Mouse (Mus musculus) limb, embryonic 14.5 days (tissue): ENCODE results near the gene Csf3. TPM values are rescaled to one million over a fixed set of nuclear protein-coding genes. Genes with fewer than 3 reads are reported as not detected.
A peak's percentile ranks its signal among the peaks of the same experiment; 100 is the strongest.

Experiments
- ATAC-seq: fragments of 200-750 bp; cut with Nextera tagmentation; 2 replicates; pipeline ENCODE4 v1.8.0; 2017; ENCODE audit warnings: low read depth, moderate number of reproducible peaks, moderate TSS enrichment; ENCODE audit not compliant: low FRiP score
- DNase-seq: peaks from one replicate; pipeline ENCODE4 v3.0.0-alpha.2; 2015; ENCODE audit warnings: low spot score
- H3K27ac ChIP-seq: fragments of 300-500 bp; sonication (generic); replicated peaks from 2 replicates; pipeline ENCODE4 v1.5.1; 2014; ENCODE audit warnings: low read depth, mild to moderate bottlenecking, low read length, moderate library complexity, mixed read lengths
- H3K27me3 ChIP-seq: fragments of 300-500 bp; sonication (generic); 2 replicates; pipeline ENCODE4 v1.6.1; 2014; ENCODE audit warnings: low read length, mixed read lengths; ENCODE audit not compliant: control insufficient read depth, insufficient read depth
- H3K36me3 ChIP-seq: fragments of 300-500 bp; sonication (generic); 2 replicates; pipeline ENCODE4 v1.6.1; 2014; ENCODE audit warnings: mild to moderate bottlenecking, low read length, moderate library complexity, mixed read lengths; ENCODE audit not compliant: control insufficient read depth, insufficient read depth
- H3K4me1 ChIP-seq: fragments of 300-500 bp; sonication (generic); 2 replicates; pipeline ENCODE4 v1.6.1; 2014; ENCODE audit warnings: antibody characterized with exemption, low read length, mixed read lengths; ENCODE audit not compliant: control insufficient read depth, insufficient read depth
- H3K4me2 ChIP-seq: fragments of 300-500 bp; sonication (generic); replicated peaks from 2 replicates; pipeline ENCODE4 v1.6.1; 2014; ENCODE audit warnings: low read depth, mild to moderate bottlenecking, low read length, moderate library complexity; ENCODE audit not compliant: severe bottlenecking
- H3K4me3 ChIP-seq: fragments of 300-500 bp; sonication (generic); replicated peaks from 2 replicates; pipeline ENCODE4 v1.5.1; 2014; ENCODE audit warnings: low read length
- H3K9ac ChIP-seq: fragments of 300-500 bp; sonication (generic); 2 replicates; pipeline ENCODE4 v1.6.1; 2014; ENCODE audit warnings: mild to moderate bottlenecking, low read depth, low read length, moderate library complexity; ENCODE audit not compliant: severe bottlenecking
- H3K9me3 ChIP-seq: fragments of 300-500 bp; sonication (generic); 2 replicates; pipeline ENCODE4 v1.6.1; 2016; ENCODE audit warnings: low read length; ENCODE audit not compliant: control insufficient read depth
- POLR2A ChIP-seq: fragments of 200-500 bp; IDR thresholded peaks from 2 replicates; pipeline ENCODE4 v1.8.0; 2012; ENCODE audit warnings: inconsistent platforms, mild to moderate bottlenecking, moderate library complexity, borderline replicate concordance; ENCODE audit not compliant: insufficient read depth, insufficient read length; ENCODE audit errors: extremely low read depth
- WGBS: fragments of 180-500 bp; shearing (Covaris S2); extraction: QIAGEN DNeasy Blood & Tissue Kit; methylation state at CpG from one replicate; pipeline ENCODE4 v1.1.7; 2014; 5-methylcytosine and 5-hydroxymethylcytosine counted together
- polyA plus RNA-seq, 2 experiments: library from polyadenylated mRNA; depleted of rRNA in 1 of 2; stranded (reverse) in 1 of 2; unstranded in 1 of 2; fragments of >200 nt; fragmentation: Nextera tagmentation in 1 of 2; extraction: Ambion mirVana in 1 of 2; gene quantifications; 2 replicates each; pipeline versions ENCODE4 v1.2.1 to v1.2.3; 2012 to 2014

Gene Csf3
- polyA plus RNA-seq, 2 experiments: 0.11 TPM; not detected in 1

DNA sequence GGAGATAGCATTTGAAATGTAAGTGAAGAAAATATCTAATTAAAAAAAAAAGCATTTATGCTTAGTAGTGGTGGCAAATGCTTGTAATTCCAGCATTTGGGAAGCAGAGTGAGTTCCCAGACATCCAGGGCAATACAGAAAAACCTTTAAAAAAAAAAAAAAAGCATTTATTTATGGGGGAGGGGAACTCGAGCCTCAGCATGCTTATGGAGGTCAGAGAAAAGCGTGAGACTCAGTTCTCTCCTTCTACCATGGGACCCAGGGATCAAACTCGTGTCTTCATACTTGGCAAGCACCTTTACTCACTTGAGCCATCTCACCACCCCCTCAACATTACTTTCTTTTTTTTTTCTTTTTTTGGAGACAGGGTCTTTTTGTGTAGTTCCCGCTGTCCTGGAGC, 19.9 kb upstream of the Csf3 start:
- H3K36me3 ChIP-seq: peaks cover 10% of the 10 kb centered on the region
- TF ChIP-seq POLR2A: no peak
- H3K9ac ChIP-seq: no peak overlapping the region
- ATAC-seq (no peak), DNase-seq (no peak)
- H3K9me3 ChIP-seq: no peaks in the 10 kb centered on the region
- no peak overlapping the region for H3K4me3 ChIP-seq
- WGBS: 87% methylated on average over 4 of the region's 4 CpGs
- no peak overlapping the region for H3K27ac ChIP-seq
- no peaks in the 10 kb centered on the region for H3K27me3 ChIP-seq
- 0 out of 2 replicates have a peak overlapping the region, but pooled peaks have one; percentile 48 for H3K4me2 ChIP-seq
- peaks cover 8% of the 10 kb centered on the region for H3K4me1 ChIP-seq

DNA sequence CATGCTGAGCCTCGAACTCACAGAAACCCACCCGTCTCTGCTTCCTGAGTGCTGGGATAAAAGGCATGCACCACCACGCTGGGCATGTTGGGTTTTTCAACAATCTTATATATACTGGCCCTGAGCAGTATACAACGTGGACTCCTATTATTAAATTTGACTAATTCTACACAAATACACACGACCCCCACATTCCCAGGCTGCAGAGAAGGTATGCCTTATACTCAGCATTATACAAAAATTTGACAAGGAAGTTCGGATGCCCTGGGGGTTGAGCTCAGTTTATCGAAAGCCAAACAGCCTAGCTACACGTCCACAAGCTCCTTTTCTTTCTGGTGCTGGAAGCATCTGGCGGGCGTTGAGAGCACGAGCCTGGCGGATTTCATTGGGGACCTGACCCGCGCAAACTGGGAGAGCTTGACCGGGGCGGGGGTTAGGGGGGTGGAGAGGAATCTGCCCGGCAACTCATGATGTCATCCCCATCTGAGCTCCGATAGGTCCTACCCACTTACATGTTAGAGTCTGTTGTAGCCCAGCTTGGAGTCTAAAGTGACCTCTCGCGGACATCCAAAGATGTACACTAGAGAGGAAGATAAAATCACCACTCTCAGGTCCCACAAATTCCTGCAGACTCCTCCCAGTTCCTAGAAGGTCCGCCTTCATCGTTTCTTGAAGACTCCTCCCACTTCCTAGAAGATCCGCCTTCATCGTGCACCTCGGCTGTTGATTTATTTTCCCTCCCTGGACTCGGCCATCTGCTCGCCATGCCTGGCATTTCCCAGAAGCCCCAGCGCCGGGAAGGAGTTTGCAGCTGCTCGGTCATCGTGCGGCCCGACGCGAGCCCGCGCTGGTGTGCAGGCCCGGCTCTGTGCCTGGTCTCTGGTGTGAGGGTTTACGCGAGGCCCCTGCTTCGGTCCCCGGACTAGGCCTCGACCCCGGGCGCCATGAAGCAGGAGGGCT, 19.0 kb upstream of the Csf3 start, which contains the start of gene Psmd3:
Psmd3 (plus strand) TSS at position 769 of the 960 bp plus-strand sequence.
- TF ChIP-seq POLR2A: peak; percentile 93; the same call in 1 of the 2 replicates

DNA sequence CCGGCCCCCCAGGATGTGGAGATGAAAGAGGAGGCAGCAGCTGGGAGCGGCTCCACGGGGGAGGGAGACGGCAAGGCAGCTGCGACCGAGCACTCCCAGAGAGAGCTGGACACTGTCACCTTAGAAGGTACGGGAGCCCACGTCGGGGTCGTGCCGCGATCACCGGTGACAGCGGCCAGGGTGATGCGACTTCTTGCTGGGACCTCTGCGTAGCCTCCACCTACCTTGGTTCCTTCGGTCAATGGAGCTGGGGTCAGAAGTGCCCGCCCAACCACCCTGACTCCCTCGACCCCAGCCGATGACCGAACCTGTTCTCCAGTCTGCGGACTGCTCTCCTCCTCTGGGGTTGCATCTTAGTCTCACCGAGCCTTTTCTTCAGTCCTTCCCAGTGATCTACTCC, 18.3 kb upstream of the Csf3 start:
- WGBS: 0% methylated on average over 18 of the region's 23 CpGs
- TF ChIP-seq POLR2A: no peak
- ATAC-seq: no peak

More for the DNA sequence above, 19.0 kb upstream of the Csf3 start, which contains the start of gene Psmd3:
- Histone ChIP-seq H3K36me3 (peaks cover 19% of the 10 kb centered on the region), H3K9me3 (no peaks in the 10 kb centered on the region), H3K4me3 (peak within 1 kb of the TSS; percentile 100), H3K4me1 (peaks cover 8% of the 10 kb centered on the region), H3K4me2 (peak within 1 kb of the TSS; percentile 73), H3K9ac (peak within 1 kb of the TSS; percentile 97), H3K27me3 (no peaks in the 10 kb centered on the region), H3K27ac (peak within 1 kb of the TSS; percentile 58)
- ATAC-seq (peak; percentile 97), DNase-seq (peak; percentile 97)
- WGBS: 7% methylated on average over 45 of the region's 45 CpGs

DNA sequence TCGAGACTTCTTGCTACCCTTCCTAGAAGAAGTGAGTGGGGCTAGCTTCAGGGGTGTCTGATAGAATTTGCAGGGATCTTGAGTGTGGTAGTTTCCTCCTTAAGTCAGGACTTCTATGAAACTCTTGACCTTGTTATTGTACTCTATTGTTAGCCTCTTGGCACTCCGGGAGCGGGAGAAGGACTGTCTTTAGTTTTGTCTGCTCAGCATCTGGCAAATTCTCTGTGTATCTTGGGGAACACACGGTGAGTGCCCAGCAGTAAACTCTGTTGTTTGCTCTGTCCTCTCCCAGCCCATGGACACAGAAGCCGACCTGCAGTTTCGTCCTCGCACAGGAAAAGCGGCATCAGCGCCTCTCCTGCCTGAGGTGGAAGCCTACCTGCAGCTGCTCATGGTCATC, 15.4 kb upstream of the Csf3 start:
- H3K9ac ChIP-seq: no peak overlapping the region
- no peak overlapping the region for H3K4me3 ChIP-seq
- H3K9me3 ChIP-seq: no peaks in the 10 kb centered on the region
- ATAC-seq (no peak), DNase-seq (no peak)
- TF ChIP-seq POLR2A: no peak
- WGBS: 92% methylated on average over 9 of the region's 9 CpGs
- H3K4me2 ChIP-seq: no peak overlapping the region
- no peak overlapping the region for H3K27ac ChIP-seq
- no peaks in the 10 kb centered on the region for H3K27me3 ChIP-seq
- peaks cover 49% of the 10 kb centered on the region for H3K36me3 ChIP-seq
- H3K4me1 ChIP-seq: peaks cover 8% of the 10 kb centered on the region

More for the DNA sequence above, 18.3 kb upstream of the Csf3 start:
- H3K9me3 ChIP-seq: no peaks in the 10 kb centered on the region
- H3K27me3 ChIP-seq: no peaks in the 10 kb centered on the region
- H3K4me2 ChIP-seq: peak overlapping the region; percentile 73
- peaks cover 26% of the 10 kb centered on the region for H3K36me3 ChIP-seq
- H3K4me1 ChIP-seq: peaks cover 8% of the 10 kb centered on the region
- H3K4me3 ChIP-seq: peak overlapping the region; percentile 100
- H3K9ac ChIP-seq: peak overlapping the region; percentile 97
- peak overlapping the region; percentile 58 for H3K27ac ChIP-seq
- no peak for DNase-seq

DNA sequence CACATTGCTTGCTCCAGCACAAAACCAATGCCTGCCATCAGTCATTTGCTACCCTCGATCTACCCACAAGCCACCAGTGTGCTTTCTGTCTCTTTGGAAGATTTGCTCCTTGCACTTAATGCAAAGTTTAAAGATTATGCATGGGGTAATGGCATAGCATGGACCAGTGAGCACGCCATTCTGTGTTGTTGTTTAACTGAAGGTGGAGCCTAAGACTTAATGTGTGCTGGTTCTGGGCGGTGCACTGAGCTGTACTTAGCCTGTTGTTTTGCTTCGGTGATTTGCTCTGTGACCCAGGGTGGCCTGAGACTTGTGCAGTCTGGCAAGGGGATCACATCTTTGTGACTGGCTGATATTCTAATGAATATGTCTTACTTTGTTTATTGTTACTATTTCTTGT, 14.1 kb upstream of the Csf3 start:
- no peak for TF ChIP-seq POLR2A
- no peak for DNase-seq
- Histone ChIP-seq H3K9ac (no peak overlapping the region), H3K4me1 (peaks cover 6% of the 10 kb centered on the region), H3K4me3 (no peak overlapping the region), H3K4me2 (no peak overlapping the region), H3K27me3 (no peaks in the 10 kb centered on the region), H3K36me3 (peaks cover 62% of the 10 kb centered on the region), H3K27ac (no peak overlapping the region), H3K9me3 (no peaks in the 10 kb centered on the region)
- WGBS: 93% methylated on average over 4 of the region's 4 CpGs
- ATAC-seq: no peak
